Mouse (Mus musculus) layer of hippocampus, adult 18-20 months (tissue): Measurements from ENCODE around the gene Atg4c. TPM values are rescaled to one million over a fixed set of nuclear protein-coding genes. Genes with fewer than 3 reads are reported as not detected.

Source experiments
- DNase-seq, 2 experiments: peaks; one replicate each; pipeline ENCODE4 v3.0.0; 2022; ENCODE audit warnings: low spot score in 2 of 2
- total RNA-seq, 2 experiments: library from RNA; stranded (reverse); gene quantifications; 2 replicates each; pipeline ENCODE4 v1.2.3; 2021

Gene Atg4c
- total RNA-seq, 2 experiments from 2014 or later = 38.1 to 39.3 TPM

GRCm38 (mm10) chr4:99184678-99185077, 9.1 kb upstream of the Atg4c start:
- DNase-seq = no peak

- DNase-seq = no peak
Measured at GRCm38 (mm10) chr4:99185305-99185704, 8.4 kb upstream of the Atg4c start.

GRCm38 (mm10) chr4:99186412-99187125, 7.2 kb upstream of the Atg4c start:
- no peak for DNase-seq

GRCm38 (mm10) chr4:99192640-99193039, 1.1 kb upstream of the Atg4c start:
- DNase-seq = no peak

GRCm38 (mm10) chr4:99193214-99193613, 520 bp upstream of the Atg4c start:
- DNase-seq = no peak

GRCm38 (mm10) chr4:99194826-99195225, 1.1 kb downstream of the Atg4c start:
- DNase-seq = no peak

- DNase-seq = no peak
Measured at GRCm38 (mm10) chr4:99198721-99199120, 5.0 kb downstream of the Atg4c start.

GRCm38 (mm10) chr4:99199757-99200251, 6.1 kb downstream of the Atg4c start:
- no peak for DNase-seq

GRCm38 (mm10) chr4:99200383-99201136, 6.8 kb downstream of the Atg4c start:
- DNase-seq = peak in 1 of 2 experiments; percentile 50

GRCm38 (mm10) chr4:99205773-99206172, 12.0 kb downstream of the Atg4c start:
- DNase-seq = no peak

GRCm38 (mm10) chr4:99206356-99206755, 12.6 kb downstream of the Atg4c start:
- no peak for DNase-seq

GRCm38 (mm10) chr4:99210087-99210486, 16.4 kb downstream of the Atg4c start:
- no peak for DNase-seq

- no peak for DNase-seq
Measured at GRCm38 (mm10) chr4:99211606-99212005, 17.9 kb downstream of the Atg4c start.

GRCm38 (mm10) chr4:99213123-99213522, 19.4 kb downstream of the Atg4c start:
- no peak for DNase-seq

- DNase-seq = no peak
Measured at GRCm38 (mm10) chr4:99222221-99222620, 28.5 kb downstream of the Atg4c start.

- DNase-seq = no peak
Measured at GRCm38 (mm10) chr4:99224790-99225189, 31.1 kb downstream of the Atg4c start.

GRCm38 (mm10) chr4:99227226-99227625, 33.5 kb downstream of the Atg4c start:
- DNase-seq = no peak

GRCm38 (mm10) chr4:99229371-99229770, 35.6 kb downstream of the Atg4c start:
- no peak for DNase-seq

- DNase-seq = peak in 1 of 2 experiments; percentile 74
Measured at GRCm38 (mm10) chr4:99235203-99235856, 41.6 kb downstream of the Atg4c start.

GRCm38 (mm10) chr4:99238305-99238704, 44.6 kb downstream of the Atg4c start:
- DNase-seq = no peak

- DNase-seq = no peak
Measured at GRCm38 (mm10) chr4:99241674-99242073, 47.9 kb downstream of the Atg4c start.

- DNase-seq = no peak
Measured at GRCm38 (mm10) chr4:99249358-99249757, 55.6 kb downstream of the Atg4c start.
